Mouse (Mus musculus) kidney, adult 2 months (tissue): ENCODE measurements around the gene Dcst2.

Experiments
- CTCF ChIP-seq: fragments of 200-500 bp; conservative IDR thresholded peaks from 2 replicates; pipeline ENCODE4 v1.5.1; 2011; ENCODE audit warnings: low read depth, mild to moderate bottlenecking, control low read depth, low read length, moderate library complexity, mixed read lengths; ENCODE audit not compliant: insufficient read depth, insufficient read length
- POLR2A ChIP-seq: fragments of 200-500 bp; IDR thresholded peaks from one replicate; pipeline ENCODE4 v1.6.1; 2011; ENCODE audit warnings: low read depth, low read length, control low read depth

GRCm38 (mm10) chr3:89314340-89314739 is 47.4 kb upstream of the Dcst2 start:
- TF ChIP-seq POLR2A (no peak), CTCF (no peak)
